Mouse (Mus musculus) frontal cortex, postnatal 10 days (tissue): ENCODE results near the gene Mettl27.

Experiments used
- DNase-seq, 2 experiments: peaks; one replicate each; pipeline ENCODE4 v3.0.0; 2022; ENCODE audit warnings: low spot score in 2 of 2, mixed read lengths in 1 of 2

Mettl27 gene

GRCm38 (mm10) chr5:134985633-134986297 lies 53.6 kb downstream of the Mettl27 start, which contains the start of gene Cldn3:
Gene Cldn3, plus strand, starts transcription at chr5:134986214.
- DNase-seq: no peak

- no peak for DNase-seq
Observed at GRCm38 (mm10) chr5:134986298-134987268, 54.4 kb downstream of the Mettl27 start.

GRCm38 (mm10) chr5:134989166-134989565 lies 57.0 kb downstream of the Mettl27 start:
- DNase-seq: no peak

GRCm38 (mm10) chr5:134989741-134990140 lies 57.6 kb downstream of the Mettl27 start:
- DNase-seq: no peak
